Mouse (Mus musculus) stomach, embryonic 15.5 days (tissue): ENCODE results near the gene Duxbl2. TPM values are rescaled to one million over a fixed set of nuclear protein-coding genes. Genes with fewer than 3 reads are reported as not detected.
"Not testable (repeated sequence)": the region's sequence is repeated elsewhere in the genome, so short reads cannot be mapped to it uniquely, and the experiment has no call there.

Source experiments
- ATAC-seq: fragments of 200-750 bp; cut with Nextera tagmentation; 2 replicates; pipeline ENCODE4 v1.8.0; 2017; ENCODE audit warnings: low read depth, moderate number of reproducible peaks, moderate TSS enrichment; ENCODE audit not compliant: insufficient read depth, low FRiP score
- H3K27ac ChIP-seq: fragments of 300-500 bp; sonication (generic); 2 replicates; pipeline ENCODE4 v1.5.1; 2015; ENCODE audit warnings: mild to moderate bottlenecking, inconsistent platforms
- H3K27me3 ChIP-seq: fragments of 300-500 bp; sonication (generic); replicated peaks from 2 replicates; pipeline ENCODE4 v1.6.1; 2015; ENCODE audit warnings: inconsistent platforms
- H3K36me3 ChIP-seq: fragments of 300-500 bp; sonication (generic); 2 replicates; pipeline ENCODE4 v1.6.1; 2015; ENCODE audit warnings: inconsistent platforms
- H3K4me1 ChIP-seq: fragments of 300-500 bp; sonication (generic); 2 replicates; pipeline ENCODE4 v1.6.1; 2015; ENCODE audit warnings: inconsistent platforms
- H3K4me2 ChIP-seq: fragments of 300-500 bp; sonication (generic); 2 replicates; pipeline ENCODE4 v1.6.1; 2015; ENCODE audit warnings: mild to moderate bottlenecking, inconsistent platforms
- H3K4me3 ChIP-seq: fragments of 300-500 bp; sonication (generic); replicated peaks from 2 replicates; pipeline ENCODE4 v1.5.1; 2015; ENCODE audit warnings: inconsistent platforms
- H3K9ac ChIP-seq: fragments of 300-500 bp; sonication (generic); 2 replicates; pipeline ENCODE4 v1.6.1; 2015; ENCODE audit warnings: inconsistent platforms
- H3K9me3 ChIP-seq: fragments of 300-500 bp; sonication (generic); 2 replicates; pipeline ENCODE4 v1.6.1; 2016; ENCODE audit warnings: inconsistent platforms
- WGBS: fragments of 180-500 bp; shearing (Covaris S2); methylation state at CpG from one replicate; pipeline ENCODE4 v1.1.7; 2015; 5-methylcytosine and 5-hydroxymethylcytosine counted together
- polyA plus RNA-seq: library from polyadenylated mRNA; unstranded; fragments of >200 nt; fragmentation: Nextera tagmentation; extraction: Ambion mirVana; gene quantifications from 2 replicates; pipeline ENCODE4 v1.2.1, GENCODE M21; 2015

The Duxbl2 gene
- 0.73 and 1.6 TPM in 2 replicates for polyA plus RNA-seq

DNA sequence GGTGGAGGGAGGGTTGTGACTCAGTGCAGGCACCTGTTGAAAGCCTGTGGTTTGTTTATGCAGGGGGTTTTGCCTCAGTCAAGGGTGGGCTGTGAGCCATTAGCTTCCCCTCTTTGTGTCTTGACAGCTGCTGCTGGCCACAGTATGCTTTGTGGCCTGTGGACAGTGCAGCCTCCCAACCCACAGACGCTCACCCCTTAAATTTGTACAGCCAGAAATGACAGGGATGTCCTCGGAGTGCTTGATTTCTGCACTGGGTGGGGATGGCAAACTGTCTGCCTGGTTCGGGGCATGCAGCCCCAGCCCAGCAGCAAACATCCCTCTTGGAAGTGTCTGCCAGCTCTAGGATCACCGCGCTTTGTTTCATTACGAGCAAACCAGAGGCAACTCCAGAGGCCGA lies at the start of gene Duxbl2:
Duxbl2 (plus strand) TSS at position 200 of the 400 bp plus-strand sequence.
- H3K4me2 ChIP-seq, H3K4me3 ChIP-seq, H3K36me3 ChIP-seq, H3K4me1 ChIP-seq, H3K9ac ChIP-seq, H3K27ac ChIP-seq, H3K27me3 ChIP-seq, H3K9me3 ChIP-seq: not testable (repeated sequence)
- WGBS: no CpG with 5 or more reads among the region's 7 CpGs
- ATAC-seq: peak; percentile 18; the same call in 1 of the 2 replicates

DNA sequence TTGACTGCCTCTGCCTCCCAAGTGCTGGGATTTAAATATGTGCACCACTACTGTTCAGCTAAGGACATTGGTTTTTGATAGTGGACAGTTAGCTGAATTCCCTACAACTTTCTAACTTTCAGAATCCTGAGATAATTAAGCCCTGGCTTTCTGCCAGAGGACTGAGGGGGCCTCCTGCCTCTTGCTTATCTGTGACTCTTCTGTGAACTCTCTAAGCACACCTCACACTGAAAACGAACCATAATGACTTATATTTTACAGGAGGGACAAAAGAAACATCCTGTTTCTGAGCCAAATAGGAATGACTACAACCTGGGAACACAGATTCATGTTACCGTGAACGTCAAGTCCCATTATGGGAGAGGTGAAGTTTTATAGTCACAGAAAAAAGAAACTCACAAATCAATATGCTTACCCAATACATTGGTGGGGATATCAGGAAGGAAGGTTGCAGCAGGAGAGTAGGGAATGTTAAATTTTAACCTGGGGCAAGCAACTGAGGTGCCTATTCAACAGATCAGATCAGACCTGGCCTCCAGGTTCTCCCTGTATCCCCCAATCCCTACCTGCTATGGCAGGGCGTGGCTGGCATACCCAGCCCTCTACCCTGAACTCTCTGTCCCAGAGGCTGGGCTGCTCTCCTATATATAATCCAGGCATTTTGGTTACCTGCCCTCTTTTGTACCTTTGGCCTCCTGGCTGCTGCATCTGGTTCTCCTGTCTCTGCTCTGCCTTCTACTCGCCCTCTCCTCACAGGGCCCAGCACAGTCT lies 41.3 kb upstream of the Duxbl2 start:
- not testable (repeated sequence) for H3K27me3 ChIP-seq, H3K27ac ChIP-seq, H3K4me3 ChIP-seq, H3K4me2 ChIP-seq, H3K9ac ChIP-seq, H3K36me3 ChIP-seq, H3K9me3 ChIP-seq, H3K4me1 ChIP-seq
- WGBS: no CpG with 5 or more reads among the region's 5 CpGs
- peak; percentile 85; the same call in 1 of the 2 replicates for ATAC-seq

- no CpG with 5 or more reads among the region's 6 CpGs for WGBS
- H3K36me3 ChIP-seq, ATAC-seq, H3K27me3 ChIP-seq, H3K4me2 ChIP-seq, H3K9me3 ChIP-seq, H3K27ac ChIP-seq, H3K4me1 ChIP-seq, H3K4me3 ChIP-seq, H3K9ac ChIP-seq: not testable (repeated sequence)
Observed at GRCm38 (mm10) chr14:26081216-26081615, 36.9 kb upstream of the Duxbl2 start, which contains the start of gene Cphx2. Gene Cphx2, plus strand, starts transcription at chr14:26081516.

DNA sequence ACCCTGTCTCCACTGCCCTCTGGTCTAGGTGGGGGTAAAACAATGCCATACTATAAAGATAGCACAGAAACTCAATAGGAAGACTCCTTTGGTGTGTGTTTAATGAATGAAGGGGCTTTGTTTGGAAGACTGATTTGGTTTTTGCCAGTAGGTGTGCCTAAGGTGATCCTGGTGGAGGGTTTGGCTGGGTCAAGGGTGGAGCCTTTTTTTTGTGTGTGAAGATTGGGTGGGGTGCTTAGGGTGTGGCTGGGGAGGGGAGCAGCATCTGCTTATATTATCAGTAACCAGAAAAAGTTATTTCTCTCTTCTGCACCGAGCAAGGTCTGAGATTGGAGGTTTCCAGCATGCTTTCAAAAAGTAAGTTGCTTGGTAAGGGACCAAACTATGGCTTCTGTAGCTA lies 36.2 kb upstream of the Duxbl2 start, which contains the start of gene Cphx3:
Cphx3 (plus strand) TSS at position 301 of the 400 bp plus-strand sequence.
- not testable (repeated sequence) for H3K4me3 ChIP-seq, H3K4me1 ChIP-seq, H3K36me3 ChIP-seq, H3K9ac ChIP-seq, H3K27me3 ChIP-seq, ATAC-seq, H3K4me2 ChIP-seq, H3K9me3 ChIP-seq, H3K27ac ChIP-seq
- no CpG with 5 or more reads among the region's 1 CpGs for WGBS

GRCm38 (mm10) chr14:26097622-26098021 lies 20.5 kb upstream of the Duxbl2 start:
- not testable (repeated sequence) for H3K9ac ChIP-seq, H3K36me3 ChIP-seq, H3K4me1 ChIP-seq, H3K4me3 ChIP-seq, H3K27ac ChIP-seq, H3K9me3 ChIP-seq, H3K4me2 ChIP-seq, ATAC-seq, H3K27me3 ChIP-seq
- no CpG with 5 or more reads among the region's 3 CpGs for WGBS

DNA sequence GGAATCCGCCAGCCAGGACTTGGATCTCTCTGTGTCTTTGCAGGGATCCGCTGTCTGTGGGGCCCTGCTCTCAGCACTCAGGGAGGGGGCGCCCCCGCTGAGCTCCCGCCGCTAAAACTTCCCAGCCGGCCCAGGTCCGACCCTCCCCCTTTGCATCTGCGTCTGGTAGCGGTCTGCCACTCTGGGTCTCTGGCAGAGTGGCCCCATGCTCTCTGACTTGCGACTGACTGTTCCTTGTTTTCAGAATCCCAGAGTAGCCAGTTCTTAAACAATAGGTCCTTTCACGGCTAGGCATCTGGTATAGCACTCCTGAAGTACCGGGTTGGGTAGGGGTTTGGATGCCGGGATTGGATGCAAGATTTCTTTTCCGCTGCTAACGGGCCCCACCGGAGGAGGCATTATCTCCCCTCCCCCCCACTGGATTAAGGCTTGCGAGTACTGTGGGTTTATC lies 426 bp downstream of the Duxbl2 start:
- peak; percentile 35; the same call in 1 of the 2 replicates for ATAC-seq
- H3K36me3 ChIP-seq, H3K27me3 ChIP-seq, H3K9me3 ChIP-seq, H3K9ac ChIP-seq, H3K4me2 ChIP-seq, H3K27ac ChIP-seq, H3K4me3 ChIP-seq, H3K4me1 ChIP-seq: not testable (repeated sequence)
- WGBS: no CpG with 5 or more reads among the region's 18 CpGs

DNA sequence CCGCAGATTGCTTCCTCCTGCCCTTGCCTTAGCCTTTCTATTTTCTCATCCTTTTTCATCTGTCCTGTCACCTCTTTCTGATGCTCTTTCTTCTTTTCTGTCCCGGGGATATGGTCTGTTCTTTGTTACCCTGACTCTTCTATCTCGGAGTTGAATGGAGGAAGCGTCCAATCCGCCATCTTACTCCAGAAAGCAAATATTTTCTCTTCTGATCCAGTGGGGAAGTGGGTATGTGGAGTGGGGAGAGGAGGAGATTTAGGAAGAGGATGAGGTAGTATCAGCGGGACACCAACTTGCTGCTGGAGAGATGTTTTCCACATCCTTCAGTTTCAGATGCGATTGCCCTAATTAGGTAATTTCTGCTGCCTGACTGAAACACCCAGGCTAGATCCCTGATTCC lies 946 bp downstream of the Duxbl2 start:
- not testable (repeated sequence) for H3K27ac ChIP-seq, H3K36me3 ChIP-seq, ATAC-seq, H3K9me3 ChIP-seq, H3K4me1 ChIP-seq, H3K27me3 ChIP-seq, H3K4me3 ChIP-seq, H3K9ac ChIP-seq, H3K4me2 ChIP-seq
- no CpG with 5 or more reads among the region's 7 CpGs for whole genome bisulfite sequencing

GRCm38 (mm10) chr14:26147095-26147494 lies 28.9 kb downstream of the Duxbl2 start:
- H3K4me3 ChIP-seq, H3K27ac ChIP-seq, H3K36me3 ChIP-seq, ATAC-seq, H3K4me1 ChIP-seq, H3K9ac ChIP-seq, H3K4me2 ChIP-seq, H3K27me3 ChIP-seq, H3K9me3 ChIP-seq: not testable (repeated sequence)
- no CpG with 5 or more reads among the region's 2 CpGs for WGBS

GRCm38 (mm10) chr14:26156032-26156431 lies 37.9 kb downstream of the Duxbl2 start:
- not testable (repeated sequence) for H3K9me3 ChIP-seq, H3K27me3 ChIP-seq, H3K4me2 ChIP-seq, H3K4me1 ChIP-seq, H3K4me3 ChIP-seq, H3K9ac ChIP-seq, H3K36me3 ChIP-seq, H3K27ac ChIP-seq, ATAC-seq
- WGBS: no CpG with 5 or more reads among the region's 7 CpGs

DNA sequence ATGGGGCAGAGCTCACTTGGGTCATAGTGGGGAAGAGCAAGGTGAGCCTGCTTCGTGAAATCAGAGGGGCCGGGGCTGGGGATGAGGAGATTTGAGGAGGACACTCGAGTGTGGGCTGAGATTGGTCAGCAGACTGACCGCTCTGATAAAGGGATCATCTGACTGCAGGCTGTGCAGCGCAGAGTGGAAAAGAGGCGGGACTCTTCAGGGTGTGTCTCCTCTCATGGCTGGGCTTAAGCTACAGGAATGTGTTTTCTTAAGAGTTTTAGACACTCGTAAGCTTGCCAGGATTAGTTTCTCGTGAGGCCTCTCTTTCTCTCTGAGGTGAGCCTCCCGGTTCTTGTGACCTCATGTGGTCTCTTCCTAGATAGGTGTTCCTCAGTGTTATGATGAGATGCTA lies 43.0 kb downstream of the Duxbl2 start:
- not testable (repeated sequence) for ATAC-seq, H3K36me3 ChIP-seq, H3K4me3 ChIP-seq, H3K27me3 ChIP-seq, H3K9ac ChIP-seq, H3K4me2 ChIP-seq, H3K4me1 ChIP-seq, H3K9me3 ChIP-seq, H3K27ac ChIP-seq
- WGBS: no CpG with 5 or more reads among the region's 9 CpGs

GRCm38 (mm10) chr14:26162423-26162822 lies 44.3 kb downstream of the Duxbl2 start:
- H3K27me3 ChIP-seq, H3K36me3 ChIP-seq, H3K4me2 ChIP-seq, H3K9me3 ChIP-seq, H3K4me1 ChIP-seq, H3K27ac ChIP-seq, H3K4me3 ChIP-seq, ATAC-seq, H3K9ac ChIP-seq: not testable (repeated sequence)
- WGBS: no CpG with 5 or more reads among the region's 5 CpGs

DNA sequence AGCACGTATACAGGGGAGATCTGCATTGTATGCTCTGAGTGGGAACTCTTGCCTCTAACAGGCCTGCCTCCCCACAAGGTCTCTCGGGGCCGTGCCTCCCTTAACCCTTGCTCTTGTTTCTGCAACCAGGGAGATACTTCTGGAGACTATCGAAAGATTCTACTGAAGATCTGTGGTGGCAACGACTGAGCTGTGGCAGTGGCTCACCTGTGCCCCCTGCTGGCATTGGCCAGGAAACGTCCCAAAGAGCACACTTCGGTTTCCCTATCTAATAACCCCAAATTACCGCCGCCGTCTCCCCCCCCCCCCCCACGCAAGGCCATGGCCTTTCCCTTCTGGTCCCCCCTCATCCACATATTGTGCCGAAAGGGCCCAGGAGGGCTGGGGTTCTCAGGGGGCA lies 47.1 kb downstream of the Duxbl2 start:
- not testable (repeated sequence) for H3K27ac ChIP-seq, H3K27me3 ChIP-seq, H3K4me2 ChIP-seq, H3K36me3 ChIP-seq, H3K9ac ChIP-seq, H3K4me1 ChIP-seq, ATAC-seq, H3K9me3 ChIP-seq, H3K4me3 ChIP-seq
- no CpG with 5 or more reads among the region's 12 CpGs for WGBS

- H3K4me2 ChIP-seq, H3K36me3 ChIP-seq, H3K27ac ChIP-seq, H3K9me3 ChIP-seq, H3K27me3 ChIP-seq, H3K4me3 ChIP-seq, H3K9ac ChIP-seq, H3K4me1 ChIP-seq: not testable (repeated sequence)
- WGBS: no CpG with 5 or more reads among the region's 3 CpGs
- peak; percentile 65; the same call in 1 of the 2 replicates for ATAC-seq
Observed at GRCm38 (mm10) chr14:26173955-26174354, 55.8 kb downstream of the Duxbl2 start.
